18 mouse cellular contexts compared by ENCODE assay signal in genomic region chr5:100054807-100055547, GRCm38 (mm10). TPM values are rescaled to one million over a fixed set of nuclear protein-coding genes. Genes with fewer than 3 reads are reported as not detected.
DNase-seq lines count a peak whose midpoint lies in the region; ATAC-seq lines count a peak whose summit lies in the region.
"Had no signal": no experiment of that assay in that cellular context is flagged by ENCODE, and none has a peak within 500 bp of the region (broad histone marks: within the 10 kb centered on the region; RNA-seq: fewer than 3 reads in every experiment).

No protein-coding gene starts in this region.

- 48% methylated on average over 11 of the region's 11 CpGs for WGBS in heart, embryonic 14.5 days
- WGBS in neural tube, embryonic 13.5 days: 78% methylated on average over 11 of the region's 11 CpGs

- H3K4me3 ChIP-seq in heart, embryonic 14.5 days (ENCODE audit: control insufficient read depth in 1 of 2, insufficient read depth in 1 of 2, low read depth in 1 of 2, low read length in 2 of 2): no peak overlapping the region
- no peak overlapping the region for H3K4me3 ChIP-seq in neural tube, embryonic 13.5 days
- H3K4me3 ChIP-seq: neural tube, embryonic 12.5 days had no signal

- H3K9ac ChIP-seq in heart, embryonic 14.5 days (ENCODE audit: low read length): no peak overlapping the region
- no peak overlapping the region for H3K9ac ChIP-seq in neural tube, embryonic 13.5 days
- H3K9ac ChIP-seq: lung, embryonic 14.5 days; neural tube, embryonic 12.5 days had no signal

- H3K27ac ChIP-seq in heart, embryonic 14.5 days (replicated peaks in 1 of 2; ENCODE audit: control insufficient read depth in 1 of 2, insufficient read depth in 1 of 2, low read depth in 2 of 2, low read length in 2 of 2): peak overlapping the region; percentile 35 to 39; a peak in 3 of 4 replicates
- 0 out of 2 replicates have a peak overlapping the region, but pooled peaks have one; percentile 9 for H3K27ac ChIP-seq in neural tube, embryonic 13.5 days (replicated peaks)
- H3K27ac ChIP-seq: macrophage; neural tube, embryonic 12.5 days had no signal

- peaks cover 11% of the 10 kb centered on the region for H3K36me3 ChIP-seq in heart, embryonic 14.5 days (ENCODE audit: control insufficient read depth, insufficient read depth, low read length)
- H3K36me3 ChIP-seq in neural tube, embryonic 13.5 days: peaks cover 22% of the 10 kb centered on the region

- DNase-seq in heart, adult 18-20 months: no peak
- no peak for DNase-seq in neural tube, embryonic 10.5 days (ENCODE audit: extremely low spot score, low spot score)
- peak; percentile 53 for DNase-seq in liver
- no peak for DNase-seq in adrenal gland, adult 18-20 months (ENCODE audit: low spot score in 2 of 2)
- no peak for DNase-seq in right cerebral cortex, postnatal 4 days
- DNase-seq: adrenal gland, postnatal 10 days; B cell, adult 2 months; cerebellum, adult 8-10 months; embryo, embryonic 11 days; kidney, postnatal 36 days; lung, embryonic 14.5 days; thymus, adult 2 months had no signal

- peaks cover 19 to 26% of the 10 kb centered on the region in 2 experiments for H3K4me1 ChIP-seq in heart, embryonic 14.5 days (ENCODE audit: control insufficient read depth in 2 of 2, insufficient read depth in 2 of 2, low read length in 2 of 2)
- peaks cover 44% of the 10 kb centered on the region for H3K4me1 ChIP-seq in neural tube, embryonic 13.5 days (replicated peaks)

- ATAC-seq in heart, embryonic 14.5 days (ENCODE audit: insufficient number of reproducible peaks, insufficient read depth, low FRiP score, low read depth): no peak
- ATAC-seq in neural tube, embryonic 13.5 days (ENCODE audit: low read depth): no peak
- ATAC-seq in megakaryocyte-erythroid progenitor cell, adult 5-6 weeks (replicated peaks; ENCODE audit: low FRiP score, low TSS enrichment, poor library complexity, severe bottlenecking): peak; percentile 91
- ATAC-seq: forebrain, embryonic 16.5 days had no signal

- no peaks in the 10 kb centered on the region for H3K27me3 ChIP-seq in heart, embryonic 14.5 days (ENCODE audit: control insufficient read depth, insufficient read depth, low read length)
- no peaks in the 10 kb centered on the region for H3K27me3 ChIP-seq in neural tube, embryonic 13.5 days
- H3K27me3 ChIP-seq: neural tube, embryonic 12.5 days had no signal

- no peak overlapping the region for H3K4me2 ChIP-seq in heart, embryonic 14.5 days (ENCODE audit: low read length)
- H3K4me2 ChIP-seq in neural tube, embryonic 13.5 days: no peak overlapping the region
- H3K4me2 ChIP-seq: lung, embryonic 14.5 days; neural tube, embryonic 12.5 days had no signal

- H3K9me3 ChIP-seq in heart, embryonic 14.5 days (ENCODE audit: control insufficient read depth, low read length): no peaks in the 10 kb centered on the region
- no peaks in the 10 kb centered on the region for H3K9me3 ChIP-seq in neural tube, embryonic 13.5 days
- H3K9me3 ChIP-seq: neural tube, embryonic 12.5 days had no signal

RNA-seq across cellular contexts. Expression of gene Enoph1, which starts 15.2 kb away (rescaled TPM):
- polyA plus RNA-seq in heart, embryonic 14.5 days (2014; fragmentation: Nextera tagmentation; extraction: Ambion mirVana): 24.3 and 24.5 TPM in 2 replicates
- 1 to 10 TPM; 7.1 to 8.3 TPM for total RNA-seq in heart, adult 18-20 months (2021)
- polyA plus RNA-seq in neural tube, embryonic 13.5 days (2015; fragmentation: Nextera tagmentation; extraction: Ambion mirVana): 38.9 and 42.9 TPM in 2 replicates
- total RNA-seq in megakaryocyte-erythroid progenitor cell, adult 5-6 weeks (2014; fragmentation: Nextera tagmentation): 34.2 and 38.1 TPM in 2 replicates
- 30.1 and 39.3 TPM in 2 replicates for total RNA-seq in megakaryocyte-erythroid progenitor cell, adult 5-6 weeks (2017)
- 10 to 100 TPM; 28.4 to 35.4 TPM for total RNA-seq in adrenal gland, adult 18-20 months (2021)

RNA-seq across cellular contexts. Expression of gene Hnrnpdl, which starts 15.5 kb away (rescaled TPM):
- 95.1 and 97.3 TPM in 2 replicates for polyA plus RNA-seq in heart, embryonic 14.5 days (2014; fragmentation: Nextera tagmentation; extraction: Ambion mirVana)
- total RNA-seq in heart, adult 18-20 months (2021): 10 to 100 TPM; 57.6 to 65.2 TPM
- 211 and 214 TPM in 2 replicates for polyA plus RNA-seq in neural tube, embryonic 13.5 days (2015; fragmentation: Nextera tagmentation; extraction: Ambion mirVana)
- 265 and 360 TPM in 2 replicates for total RNA-seq in megakaryocyte-erythroid progenitor cell, adult 5-6 weeks (2014; fragmentation: Nextera tagmentation)
- 553 and 613 TPM in 2 replicates for total RNA-seq in megakaryocyte-erythroid progenitor cell, adult 5-6 weeks (2017)
- total RNA-seq in adrenal gland, adult 18-20 months (2021): 100 to 1,000 TPM in 1 of 2 experiments, 10 to 100 TPM in 1; 89.6 to 124 TPM
